Mouse (Mus musculus) kidney, adult 2 months (tissue): ENCODE measurements around the gene Cacna1c. TPM values are rescaled to one million over a fixed set of nuclear protein-coding genes. Genes with fewer than 3 reads are reported as not detected.
A peak's percentile ranks its signal among the peaks of the same experiment; 100 is the strongest.

ENCODE experiments used
- DNase-seq: peaks from one replicate; pipeline ENCODE4 v3.0.0; 2021
- H3K27ac ChIP-seq: fragments of 200-500 bp; 2 replicates; pipeline ENCODE4 v1.5.1; 2012; ENCODE audit warnings: low read depth, low read length, control low read depth, inconsistent platforms; ENCODE audit not compliant: insufficient read depth
- H3K27me3 ChIP-seq: fragments of 200-500 bp; replicated peaks from 2 replicates; pipeline ENCODE4 v1.6.1; 2012; ENCODE audit warnings: mild to moderate bottlenecking, moderate library complexity, low read length, inconsistent platforms; ENCODE audit not compliant: control insufficient read depth, insufficient read depth
- H3K36me3 ChIP-seq: fragments of 200-500 bp; 2 replicates; pipeline ENCODE4 v1.6.1; 2012; ENCODE audit warnings: mild to moderate bottlenecking, moderate library complexity, low read length, inconsistent platforms; ENCODE audit not compliant: control insufficient read depth, insufficient read depth
- H3K4me1 ChIP-seq: fragments of 200-500 bp; 2 replicates; pipeline ENCODE4 v1.6.1; 2011; ENCODE audit warnings: low read length; ENCODE audit not compliant: control insufficient read depth, insufficient read depth
- H3K4me3 ChIP-seq: fragments of 200-500 bp; 2 replicates; pipeline ENCODE4 v1.5.1; 2011; ENCODE audit warnings: mild to moderate bottlenecking, low read depth, low read length, control low read depth; ENCODE audit not compliant: insufficient read depth
- CTCF ChIP-seq: fragments of 200-500 bp; conservative IDR thresholded peaks from 2 replicates; pipeline ENCODE4 v1.5.1; 2011; ENCODE audit warnings: low read depth, mild to moderate bottlenecking, control low read depth, low read length, moderate library complexity, mixed read lengths; ENCODE audit not compliant: insufficient read depth, insufficient read length
- POLR2A ChIP-seq: fragments of 200-500 bp; IDR thresholded peaks from one replicate; pipeline ENCODE4 v1.6.1; 2011; ENCODE audit warnings: low read depth, low read length, control low read depth
- WGBS: fragments of 180-500 bp; shearing (Covaris S2); methylation state at CpG from one replicate; pipeline ENCODE4 v1.1.7; 2018; 5-methylcytosine and 5-hydroxymethylcytosine counted together
- polyA plus RNA-seq: library from polyadenylated mRNA; depleted of rRNA; stranded (reverse); fragments of >200 nt; gene quantifications from 2 replicates; pipeline ENCODE4 v1.2.3, GENCODE M21; 2012

Cacna1c gene
- polyA plus RNA-seq, 1 experiment: 0.99 TPM

GRCm38 (mm10) chr6:118976617-118977016 lies 219.6 kb downstream of the Cacna1c start:
- H3K4me1 ChIP-seq: no peaks in the 10 kb centered on the region
- TF ChIP-seq POLR2A: no peak
- TF ChIP-seq CTCF: no peak
- DNase-seq: no peak
- H3K27ac ChIP-seq: no peak overlapping the region
- WGBS: 87% methylated on average over 14 of the region's 14 CpGs
- H3K36me3 ChIP-seq: no peaks in the 10 kb centered on the region
- H3K4me3 ChIP-seq: no peak overlapping the region
- H3K27me3 ChIP-seq: no peaks in the 10 kb centered on the region

GRCm38 (mm10) chr6:118971844-118972531 lies 224.2 kb downstream of the Cacna1c start:
- no peaks in the 10 kb centered on the region for H3K27me3 ChIP-seq
- H3K4me3 ChIP-seq: no peak overlapping the region
- H3K4me1 ChIP-seq: no peaks in the 10 kb centered on the region
- TF ChIP-seq CTCF (no peak), POLR2A (no peak)
- no peak overlapping the region for H3K27ac ChIP-seq
- DNase-seq: peak; percentile 48
- WGBS: 70% methylated on average over 9 of the region's 10 CpGs
- no peaks in the 10 kb centered on the region for H3K36me3 ChIP-seq

- Histone ChIP-seq H3K27ac (no peak overlapping the region), H3K4me1 (no peaks in the 10 kb centered on the region), H3K4me3 (no peak overlapping the region), H3K36me3 (no peaks in the 10 kb centered on the region), H3K27me3 (no peaks in the 10 kb centered on the region)
- TF ChIP-seq POLR2A: no peak
- TF ChIP-seq CTCF: no peak
- DNase-seq: no peak
- WGBS: 71% methylated on average over 4 of the region's 4 CpGs
These were observed 227.4 kb downstream of the Cacna1c start for GRCm38 (mm10) chr6:118968776-118969175.

- no peak for TF ChIP-seq CTCF
- no peak for TF ChIP-seq POLR2A
- DNase-seq: no peak
- no peaks in the 10 kb centered on the region for H3K36me3 ChIP-seq
- H3K27me3 ChIP-seq: no peaks in the 10 kb centered on the region
- H3K4me3 ChIP-seq: no peak overlapping the region
- H3K4me1 ChIP-seq: no peaks in the 10 kb centered on the region
- no peak overlapping the region for H3K27ac ChIP-seq
- WGBS: 68% methylated on average over 4 of the region's 4 CpGs
These were observed 229.3 kb downstream of the Cacna1c start for GRCm38 (mm10) chr6:118966904-118967303.

GRCm38 (mm10) chr6:118965577-118965976 lies 230.6 kb downstream of the Cacna1c start:
- Histone ChIP-seq H3K27ac (no peak overlapping the region), H3K27me3 (no peaks in the 10 kb centered on the region), H3K4me3 (no peak overlapping the region), H3K4me1 (no peaks in the 10 kb centered on the region), H3K36me3 (no peaks in the 10 kb centered on the region)
- WGBS: 84% methylated on average over 2 of the region's 2 CpGs
- DNase-seq: no peak
- TF ChIP-seq CTCF: no peak
- TF ChIP-seq POLR2A: no peak

DNA sequence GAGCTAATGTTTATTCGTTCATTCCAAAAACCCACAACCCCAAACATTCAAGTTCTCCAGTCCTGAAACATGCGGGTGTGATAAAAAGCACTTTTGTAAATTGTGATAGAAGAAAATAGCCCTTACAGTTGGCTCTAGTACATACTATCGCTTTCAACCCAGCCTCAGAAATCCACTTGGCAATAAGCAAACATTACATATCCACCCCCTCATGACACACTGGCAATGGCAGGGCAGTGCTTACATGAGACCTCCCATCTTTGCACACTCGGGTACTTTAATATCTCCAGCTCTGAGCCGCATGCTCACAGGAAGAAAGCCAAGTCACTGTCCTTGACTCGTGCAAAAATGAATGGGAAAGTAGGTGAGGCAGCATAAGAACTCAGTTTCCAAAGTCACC lies 232.4 kb downstream of the Cacna1c start:
- DNase-seq: no peak
- Histone ChIP-seq H3K27me3 (no peaks in the 10 kb centered on the region), H3K4me1 (no peaks in the 10 kb centered on the region), H3K27ac (no peak overlapping the region), H3K4me3 (no peak overlapping the region), H3K36me3 (no peaks in the 10 kb centered on the region)
- 79% methylated on average over 6 of the region's 6 CpGs for WGBS
- TF ChIP-seq CTCF: no peak

DNA sequence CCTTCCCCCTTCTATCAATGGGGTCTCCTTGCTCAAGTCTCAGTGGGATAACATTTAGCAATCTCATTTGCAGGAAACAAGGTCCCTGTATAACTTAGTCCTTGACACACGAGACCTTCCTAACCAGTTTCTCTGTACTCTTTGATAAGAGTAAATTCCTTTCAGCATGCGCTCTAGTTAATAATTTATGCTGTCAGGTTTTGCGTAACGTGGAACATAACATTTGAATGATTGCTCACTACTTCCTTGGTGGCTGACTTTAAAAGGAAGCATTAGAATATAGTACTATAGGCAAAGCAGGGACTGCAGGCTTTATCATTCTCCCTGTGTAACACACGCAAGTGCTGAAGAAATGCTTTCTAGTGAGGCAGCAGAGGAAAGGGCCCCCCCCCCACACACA lies 232.9 kb downstream of the Cacna1c start:
- Histone ChIP-seq H3K4me3 (no peak overlapping the region), H3K36me3 (no peaks in the 10 kb centered on the region), H3K4me1 (no peaks in the 10 kb centered on the region), H3K27me3 (no peaks in the 10 kb centered on the region), H3K27ac (no peak overlapping the region)
- TF ChIP-seq POLR2A: no peak
- no peak for TF ChIP-seq CTCF
- peak; percentile 7 for DNase-seq
- WGBS: 48% methylated on average over 5 of the region's 5 CpGs

DNA sequence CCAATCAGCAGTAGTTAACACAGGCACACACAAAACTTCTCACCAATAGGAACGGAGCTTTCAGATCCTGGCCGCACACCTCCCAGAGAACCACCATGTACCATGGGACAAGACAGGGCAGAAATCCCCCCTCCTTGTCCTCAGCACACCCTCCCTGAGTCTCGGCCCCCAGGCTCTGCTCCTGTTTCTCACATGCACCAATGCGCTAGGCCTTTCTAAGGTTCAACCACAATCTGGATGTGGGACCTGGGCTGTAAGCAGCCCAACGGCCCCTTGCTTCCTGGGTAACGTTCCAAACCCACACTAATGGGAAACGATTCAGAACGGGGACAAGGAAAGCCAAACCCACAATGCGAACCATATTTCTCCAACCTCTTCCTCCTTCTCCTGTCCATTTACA lies 237.7 kb downstream of the Cacna1c start:
- WGBS: 93% methylated on average over 9 of the region's 9 CpGs
- no peaks in the 10 kb centered on the region for H3K4me1 ChIP-seq
- H3K27ac ChIP-seq: no peak overlapping the region
- H3K4me3 ChIP-seq: no peak overlapping the region
- H3K36me3 ChIP-seq: no peaks in the 10 kb centered on the region
- DNase-seq: no peak
- TF ChIP-seq CTCF (no peak), POLR2A (no peak)
- H3K27me3 ChIP-seq: no peaks in the 10 kb centered on the region
